Mouse (Mus musculus): Measurements from ENCODE around the gene Pygo1. TPM values are rescaled to one million over a fixed set of nuclear protein-coding genes. Genes with fewer than 3 reads are reported as not detected.

Gene Pygo1
- polyA plus RNA-seq, 1 experiment from 2014 or later, result 3.2 TPM

GRCm38 (mm10) chr9:72881026-72881768 is 44.2 kb upstream of the Pygo1 start:
- 18% methylated on average over 15 of the region's 15 CpGs for WGBS
- Histone ChIP-seq H3K9me3 (replicated peaks; ENCODE audit: low read length) (no peaks in the 10 kb centered on the region), H3K27ac (peak overlapping the region; percentile 73), H3K4me3 (replicated peaks; ENCODE audit: low read depth, low read length) (no peak overlapping the region), H3K27me3 (ENCODE audit: insufficient read depth, low read length) (no peaks in the 10 kb centered on the region), H3K4me1 (replicated peaks; ENCODE audit: insufficient read depth, low read length) (peaks cover 28% of the 10 kb centered on the region), H3K9ac (ENCODE audit: low read depth, low read length) (0 out of 2 replicates have a peak overlapping the region, but pooled peaks have one; percentile 0), H3K36me3 (ENCODE audit: insufficient read depth, low read length) (no peaks in the 10 kb centered on the region), H3K4me2 (ENCODE audit: low read length) (no peak overlapping the region)
- TF ChIP-seq CTCF (IDR thresholded peaks at IDR 0.05; ENCODE audit: low read depth), result no peak
- DNase-seq (ENCODE audit: low spot score) (peak; percentile 63), ATAC-seq (replicated peaks; ENCODE audit: low FRiP score, low read depth) (peak; percentile 35; the same call in 1 of the 2 replicates)

GRCm38 (mm10) chr9:72883940-72884339 is 41.5 kb upstream of the Pygo1 start:
- DNase-seq (ENCODE audit: low spot score) (peak; percentile 92), ATAC-seq (replicated peaks; ENCODE audit: low FRiP score, low read depth) (peak; percentile 52; the same call in 1 of the 2 replicates)
- H3K4me1 ChIP-seq (replicated peaks; ENCODE audit: insufficient read depth, low read length), result peaks cover 18% of the 10 kb centered on the region
- no peak overlapping the region for H3K4me3 ChIP-seq (replicated peaks; ENCODE audit: low read depth, low read length)
- no peaks in the 10 kb centered on the region for H3K27me3 ChIP-seq (ENCODE audit: insufficient read depth, low read length)
- no peaks in the 10 kb centered on the region for H3K9me3 ChIP-seq (replicated peaks; ENCODE audit: low read length)
- 7% methylated on average over 3 of the region's 3 CpGs for WGBS
- TF ChIP-seq CTCF (IDR thresholded peaks at IDR 0.05; ENCODE audit: low read depth), result peak; percentile 94
- no peak overlapping the region for H3K4me2 ChIP-seq (ENCODE audit: low read length)
- no peaks in the 10 kb centered on the region for H3K36me3 ChIP-seq (ENCODE audit: insufficient read depth, low read length)
- H3K27ac ChIP-seq, result no peak overlapping the region
- no peak overlapping the region for H3K9ac ChIP-seq (ENCODE audit: low read depth, low read length)

- no peaks in the 10 kb centered on the region for H3K9me3 ChIP-seq (replicated peaks; ENCODE audit: low read length)
- no peaks in the 10 kb centered on the region for H3K4me1 ChIP-seq (replicated peaks; ENCODE audit: insufficient read depth, low read length)
- no peak overlapping the region for H3K4me3 ChIP-seq (replicated peaks; ENCODE audit: low read depth, low read length)
- DNase-seq (ENCODE audit: low spot score) (peak; percentile 55), ATAC-seq (replicated peaks; ENCODE audit: low FRiP score, low read depth) (no peak)
- TF ChIP-seq CTCF (IDR thresholded peaks at IDR 0.05; ENCODE audit: low read depth), result peak; percentile 68
- no peaks in the 10 kb centered on the region for H3K27me3 ChIP-seq (ENCODE audit: insufficient read depth, low read length)
- H3K9ac ChIP-seq (ENCODE audit: low read depth, low read length), result no peak overlapping the region
- peaks cover 5% of the 10 kb centered on the region; the same call in 1 of the 2 replicates for H3K36me3 ChIP-seq (ENCODE audit: insufficient read depth, low read length)
- 93% methylated on average over 1 of the region's 1 CpGs for WGBS
- H3K27ac ChIP-seq, result no peak overlapping the region
- no peak overlapping the region for H3K4me2 ChIP-seq (ENCODE audit: low read length)
These were observed 35.7 kb upstream of the Pygo1 start for GRCm38 (mm10) chr9:72889777-72890176.

- Histone ChIP-seq H3K27ac (no peak overlapping the region), H3K9ac (ENCODE audit: low read depth, low read length) (no peak overlapping the region), H3K4me1 (replicated peaks; ENCODE audit: insufficient read depth, low read length) (no peaks in the 10 kb centered on the region), H3K9me3 (replicated peaks; ENCODE audit: low read length) (no peaks in the 10 kb centered on the region), H3K27me3 (ENCODE audit: insufficient read depth, low read length) (no peaks in the 10 kb centered on the region), H3K4me3 (replicated peaks; ENCODE audit: low read depth, low read length) (no peak overlapping the region), H3K36me3 (ENCODE audit: insufficient read depth, low read length) (peaks cover 5% of the 10 kb centered on the region; the same call in 1 of the 2 replicates), H3K4me2 (ENCODE audit: low read length) (no peak overlapping the region)
- TF ChIP-seq CTCF (IDR thresholded peaks at IDR 0.05; ENCODE audit: low read depth), result no peak
- no peak for DNase-seq (ENCODE audit: low spot score)
- WGBS, result 84% methylated on average over 10 of the region's 10 CpGs
- no peak for ATAC-seq (replicated peaks; ENCODE audit: low FRiP score, low read depth)
These were observed 34.9 kb upstream of the Pygo1 start for GRCm38 (mm10) chr9:72890499-72891085.

- no peak overlapping the region for H3K27ac ChIP-seq
- no peaks in the 10 kb centered on the region for H3K27me3 ChIP-seq (ENCODE audit: insufficient read depth, low read length)
- no peak for TF ChIP-seq CTCF (IDR thresholded peaks at IDR 0.05; ENCODE audit: low read depth)
- ATAC-seq (replicated peaks; ENCODE audit: low FRiP score, low read depth) (no peak), DNase-seq (ENCODE audit: low spot score) (no peak)
- no peak overlapping the region for H3K9ac ChIP-seq (ENCODE audit: low read depth, low read length)
- H3K9me3 ChIP-seq (replicated peaks; ENCODE audit: low read length), result no peaks in the 10 kb centered on the region
- peaks cover 5% of the 10 kb centered on the region; the same call in 1 of the 2 replicates for H3K36me3 ChIP-seq (ENCODE audit: insufficient read depth, low read length)
- H3K4me2 ChIP-seq (ENCODE audit: low read length), result no peak overlapping the region
- H3K4me3 ChIP-seq (replicated peaks; ENCODE audit: low read depth, low read length), result no peak overlapping the region
- 95% methylated on average over 5 of the region's 5 CpGs for WGBS
- H3K4me1 ChIP-seq (replicated peaks; ENCODE audit: insufficient read depth, low read length), result no peaks in the 10 kb centered on the region
These were observed 32.7 kb upstream of the Pygo1 start for GRCm38 (mm10) chr9:72892761-72893160.

GRCm38 (mm10) chr9:72894796-72895352 is 30.6 kb upstream of the Pygo1 start:
- Histone ChIP-seq H3K4me1 (replicated peaks; ENCODE audit: insufficient read depth, low read length) (no peaks in the 10 kb centered on the region), H3K27me3 (ENCODE audit: insufficient read depth, low read length) (no peaks in the 10 kb centered on the region), H3K36me3 (ENCODE audit: insufficient read depth, low read length) (peaks cover 5% of the 10 kb centered on the region; the same call in 1 of the 2 replicates), H3K9ac (ENCODE audit: low read depth, low read length) (no peak overlapping the region), H3K27ac (no peak overlapping the region), H3K4me3 (replicated peaks; ENCODE audit: low read depth, low read length) (no peak overlapping the region), H3K4me2 (ENCODE audit: low read length) (no peak overlapping the region), H3K9me3 (replicated peaks; ENCODE audit: low read length) (no peaks in the 10 kb centered on the region)
- peak; percentile 31; the same call in 1 of the 2 replicates for TF ChIP-seq CTCF (IDR thresholded peaks at IDR 0.05; ENCODE audit: low read depth)
- no peak for DNase-seq (ENCODE audit: low spot score)
- 92% methylated on average over 6 of the region's 6 CpGs for WGBS
- no peak for ATAC-seq (replicated peaks; ENCODE audit: low FRiP score, low read depth)
